Mouse (Mus musculus) heart, adult 2 months (tissue): Measurements from ENCODE around the gene Dnajc5g.

Experiments used
- CTCF ChIP-seq: fragments of 200-600 bp; IDR thresholded peaks from 2 replicates; pipeline ENCODE4 v1.8.1; 2022; ENCODE audit warnings: antibody characterized with exemption, mild to moderate bottlenecking, moderate library complexity
- EP300 ChIP-seq: fragments of 200-500 bp; IDR thresholded peaks from 2 replicates; pipeline ENCODE4 v1.6.1; 2011; ENCODE audit warnings: low read depth, low read length, control low read depth; ENCODE audit not compliant: insufficient read depth
- POLR2A ChIP-seq: fragments of 200-500 bp; IDR thresholded peaks from 2 replicates; pipeline ENCODE4 v1.6.1; 2011; ENCODE audit warnings: mild to moderate bottlenecking, low read depth, low read length, control low read depth; ENCODE audit not compliant: insufficient read depth

DNA sequence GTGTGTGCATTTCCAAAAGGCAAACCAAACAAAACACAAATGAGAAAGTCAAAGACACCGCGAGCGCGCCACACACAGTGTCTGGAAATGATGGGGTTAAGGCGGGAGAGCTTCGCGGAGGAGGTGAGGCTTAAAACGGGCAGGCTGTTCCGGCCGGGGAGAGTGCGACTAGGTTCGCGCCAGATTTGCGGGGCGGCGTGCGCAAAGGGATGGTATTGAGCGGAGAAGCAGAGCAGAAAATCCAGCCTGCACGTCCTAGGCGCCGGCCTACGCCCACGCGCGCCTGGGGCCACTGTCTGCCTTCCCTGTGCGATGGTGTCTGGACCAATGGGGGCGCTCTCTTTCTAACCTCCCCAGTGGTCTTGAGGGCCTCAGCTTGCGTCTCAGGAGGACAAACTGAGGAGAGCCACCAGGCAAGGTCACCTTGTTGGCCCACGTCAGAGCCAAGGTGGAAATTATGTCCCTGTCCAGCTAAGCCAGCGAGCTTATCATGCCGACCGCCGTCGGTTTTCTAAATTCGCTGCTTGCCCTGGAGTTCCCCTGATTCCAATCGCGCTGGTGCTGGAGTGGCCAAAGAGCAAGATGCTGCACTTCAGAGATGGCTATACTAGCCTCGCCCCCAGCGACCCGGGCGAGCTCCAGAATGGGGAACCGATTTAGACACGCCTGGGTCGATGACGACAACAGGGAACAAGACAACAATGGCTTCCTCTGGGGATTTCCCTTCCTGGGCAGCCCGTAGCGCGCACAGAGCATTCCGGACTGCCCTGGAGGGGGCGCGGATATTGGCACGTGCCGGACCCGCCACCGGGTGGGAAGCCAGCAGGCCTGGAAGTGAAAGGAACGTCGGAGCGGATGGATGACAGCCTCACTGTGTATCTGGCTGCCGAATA is 11.0 kb upstream of the Dnajc5g start:
- TF ChIP-seq CTCF (peak; percentile 42), POLR2A (no peak), EP300 (no peak)
